Mouse (Mus musculus): ENCODE results near the gene Dclk1. TPM values are rescaled to one million over a fixed set of nuclear protein-coding genes. Genes with fewer than 3 reads are reported as not detected.

Gene Dclk1
- total RNA-seq, 2 experiments from 2014 or later: 569 to 585 TPM

- no peak for TF ChIP-seq CTCF (conservative IDR thresholded peaks at IDR 0.05)
- DNase-seq (ENCODE audit: low spot score in 2 of 2): no peak
- H3K4me3 ChIP-seq: no peak overlapping the region
- H3K27ac ChIP-seq: peak overlapping the region; percentile 53
Measured at GRCm38 (mm10) chr3:55431223-55431622, 189.1 kb downstream of the Dclk1 start.

GRCm38 (mm10) chr3:55434276-55434675, 192.1 kb downstream of the Dclk1 start:
- no peak overlapping the region for H3K4me3 ChIP-seq
- H3K27ac ChIP-seq: peak overlapping the region; percentile 48; the same call in 1 of the 2 replicates
- no peak for TF ChIP-seq CTCF (conservative IDR thresholded peaks at IDR 0.05)
- DNase-seq (ENCODE audit: low spot score in 2 of 2): no peak

GRCm38 (mm10) chr3:55438824-55439446, 196.8 kb downstream of the Dclk1 start:
- Histone ChIP-seq H3K27ac (peak overlapping the region; percentile 93), H3K4me3 (no peak overlapping the region)
- TF ChIP-seq CTCF (conservative IDR thresholded peaks at IDR 0.05): no peak
- no peak for DNase-seq (ENCODE audit: low spot score in 2 of 2)

- no peak overlapping the region for H3K4me3 ChIP-seq
- peak; percentile 41 to 48 for DNase-seq (ENCODE audit: low spot score in 2 of 2)
- TF ChIP-seq CTCF (conservative IDR thresholded peaks at IDR 0.05): no peak
- peak overlapping the region; percentile 93 for H3K27ac ChIP-seq
Measured at GRCm38 (mm10) chr3:55440342-55440741, 198.2 kb downstream of the Dclk1 start.

- Histone ChIP-seq H3K27ac (peak overlapping the region; percentile 93), H3K4me3 (no peak overlapping the region)
Measured at GRCm38 (mm10) chr3:55442012-55442645, 200.0 kb downstream of the Dclk1 start.

GRCm38 (mm10) chr3:55443271-55443670, 201.1 kb downstream of the Dclk1 start:
- DNase-seq (ENCODE audit: low spot score in 2 of 2): peak in 1 of 2 experiments; percentile 55
- Histone ChIP-seq H3K4me3 (no peak overlapping the region), H3K27ac (peak overlapping the region; percentile 93)
- TF ChIP-seq CTCF (conservative IDR thresholded peaks at IDR 0.05): no peak

More at GRCm38 (mm10) chr3:55442012-55442645, 200.0 kb downstream of the Dclk1 start:
- TF ChIP-seq CTCF (conservative IDR thresholded peaks at IDR 0.05): no peak
- DNase-seq (ENCODE audit: low spot score in 2 of 2): no peak

- TF ChIP-seq CTCF (conservative IDR thresholded peaks at IDR 0.05): no peak
- no peak overlapping the region for H3K4me3 ChIP-seq
- DNase-seq (ENCODE audit: low spot score in 2 of 2): peak in 1 of 2 experiments; percentile 32
- H3K27ac ChIP-seq: peak overlapping the region; percentile 93
Measured at GRCm38 (mm10) chr3:55443725-55444124, 201.6 kb downstream of the Dclk1 start.

GRCm38 (mm10) chr3:55446681-55447080, 204.5 kb downstream of the Dclk1 start:
- no peak for TF ChIP-seq CTCF (conservative IDR thresholded peaks at IDR 0.05)
- Histone ChIP-seq H3K27ac (peak overlapping the region; percentile 93), H3K4me3 (no peak overlapping the region)
- no peak for DNase-seq (ENCODE audit: low spot score in 2 of 2)

GRCm38 (mm10) chr3:55447486-55448460, 205.6 kb downstream of the Dclk1 start:
- peak; percentile 76 to 94 for DNase-seq (ENCODE audit: low spot score in 2 of 2)
- peak overlapping the region; percentile 93 for H3K27ac ChIP-seq
- peak overlapping the region; percentile 15; the same call in 1 of the 2 replicates for H3K4me3 ChIP-seq
- TF ChIP-seq CTCF (conservative IDR thresholded peaks at IDR 0.05): peak; percentile 40

- H3K27ac ChIP-seq: peak overlapping the region; percentile 93
- H3K4me3 ChIP-seq: no peak overlapping the region
- DNase-seq (ENCODE audit: low spot score in 2 of 2): no peak
- TF ChIP-seq CTCF (conservative IDR thresholded peaks at IDR 0.05): peak; percentile 61
Measured at GRCm38 (mm10) chr3:55449148-55449547, 207.0 kb downstream of the Dclk1 start.

- TF ChIP-seq CTCF (conservative IDR thresholded peaks at IDR 0.05): no peak
- no peak overlapping the region for H3K4me3 ChIP-seq
- H3K27ac ChIP-seq: peak overlapping the region; percentile 93
- peak in 1 of 2 experiments; percentile 68 for DNase-seq (ENCODE audit: low spot score in 2 of 2)
Measured at GRCm38 (mm10) chr3:55451035-55451434, 208.9 kb downstream of the Dclk1 start.

GRCm38 (mm10) chr3:55451877-55452276, 209.7 kb downstream of the Dclk1 start:
- Histone ChIP-seq H3K27ac (peak overlapping the region; percentile 93), H3K4me3 (no peak overlapping the region)
- TF ChIP-seq CTCF (conservative IDR thresholded peaks at IDR 0.05): no peak
- DNase-seq (ENCODE audit: low spot score in 2 of 2): no peak

- TF ChIP-seq CTCF (conservative IDR thresholded peaks at IDR 0.05): no peak
- no peak for DNase-seq (ENCODE audit: low spot score in 2 of 2)
- Histone ChIP-seq H3K4me3 (no peak overlapping the region), H3K27ac (no peak overlapping the region)
Measured at GRCm38 (mm10) chr3:55452464-55452863, 210.3 kb downstream of the Dclk1 start.
